Mouse (Mus musculus): ENCODE data around the gene Ephx4.
"Not testable (repeated sequence)": the region's sequence is repeated elsewhere in the genome, so short reads cannot be mapped to it uniquely, and the experiment has no call there.

Gene Ephx4

GRCm38 (mm10) chr5:107402436-107402835 is at the start of gene Ephx4:
Gene Ephx4 (plus strand): TSS chr5:107402736.
- DNase-seq (ENCODE audit: low read depth, low spot score) = no peak

- no peak for DNase-seq (ENCODE audit: low read depth, low spot score)
Observed at GRCm38 (mm10) chr5:107353981-107354380, 48.6 kb upstream of the Ephx4 start.

DNA sequence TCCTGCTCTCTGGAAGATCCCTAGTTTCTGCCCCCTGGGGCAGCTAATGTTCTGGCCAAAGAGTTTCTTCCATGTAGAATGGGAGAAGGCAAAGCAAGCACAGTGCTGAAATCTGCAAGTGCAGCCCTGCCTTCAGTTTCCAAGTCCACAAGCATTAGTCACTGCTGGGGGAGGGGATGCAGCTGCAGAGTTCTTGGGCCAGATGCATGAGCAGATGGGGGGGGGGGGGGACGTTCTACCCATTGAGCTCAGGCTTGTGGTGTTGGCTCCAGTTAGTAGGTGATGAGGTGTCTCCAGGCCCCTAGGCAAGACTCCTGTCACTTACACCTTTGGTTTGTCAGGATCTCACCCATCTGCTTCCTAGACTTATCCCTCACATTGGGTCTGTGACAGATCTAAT is 46.7 kb upstream of the Ephx4 start:
- DNase-seq (ENCODE audit: low read depth, low spot score) = no peak

DNA sequence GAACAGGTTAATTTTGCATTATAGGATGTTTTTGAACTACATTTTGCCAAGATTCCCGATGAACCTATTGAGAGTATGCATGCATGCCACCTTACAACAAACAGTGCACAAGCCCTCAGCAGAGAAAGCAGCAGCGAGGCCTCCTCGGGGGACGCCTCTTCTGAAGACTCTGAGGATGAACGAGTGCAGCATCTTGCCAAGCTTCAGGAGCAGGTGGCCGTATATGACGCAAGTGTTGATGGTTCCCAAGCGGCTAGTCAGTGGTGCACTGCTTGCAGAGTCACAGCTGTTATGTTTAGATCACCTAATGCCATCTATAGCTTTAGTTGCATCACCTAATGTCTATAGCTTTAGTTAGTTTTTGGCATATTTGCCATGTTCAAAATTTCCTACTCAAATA is 44.8 kb upstream of the Ephx4 start:
- DNase-seq (ENCODE audit: low read depth, low spot score) = no peak

GRCm38 (mm10) chr5:107359395-107360053 is 43.0 kb upstream of the Ephx4 start:
- peak; percentile 80 for DNase-seq (ENCODE audit: low read depth, low spot score)

GRCm38 (mm10) chr5:107360054-107360730 is 42.3 kb upstream of the Ephx4 start:
- DNase-seq (ENCODE audit: low read depth, low spot score) = no peak

- no peak for DNase-seq (ENCODE audit: low read depth, low spot score)
Observed at GRCm38 (mm10) chr5:107370040-107370439, 32.5 kb upstream of the Ephx4 start.

DNA sequence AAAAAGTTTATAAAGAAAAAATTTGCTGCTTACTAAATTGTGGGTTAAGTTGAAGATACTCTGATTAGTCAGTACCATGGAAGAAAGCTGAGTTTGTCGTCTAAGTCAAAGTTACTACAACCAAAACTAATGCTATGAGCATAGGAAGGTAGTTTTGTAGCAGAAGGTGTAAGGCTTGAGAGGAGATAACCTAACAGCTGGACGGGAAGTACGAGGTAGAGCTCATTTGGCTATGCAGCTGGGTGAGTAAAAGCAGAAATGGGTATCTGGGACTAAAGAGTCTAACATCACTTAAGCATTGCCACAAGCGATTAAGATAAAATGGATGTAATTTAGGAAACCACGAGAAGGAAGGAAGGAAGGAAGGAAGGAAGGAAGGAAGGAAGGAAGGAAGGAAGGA is 31.2 kb upstream of the Ephx4 start:
- no peak for DNase-seq (ENCODE audit: low read depth, low spot score)

DNA sequence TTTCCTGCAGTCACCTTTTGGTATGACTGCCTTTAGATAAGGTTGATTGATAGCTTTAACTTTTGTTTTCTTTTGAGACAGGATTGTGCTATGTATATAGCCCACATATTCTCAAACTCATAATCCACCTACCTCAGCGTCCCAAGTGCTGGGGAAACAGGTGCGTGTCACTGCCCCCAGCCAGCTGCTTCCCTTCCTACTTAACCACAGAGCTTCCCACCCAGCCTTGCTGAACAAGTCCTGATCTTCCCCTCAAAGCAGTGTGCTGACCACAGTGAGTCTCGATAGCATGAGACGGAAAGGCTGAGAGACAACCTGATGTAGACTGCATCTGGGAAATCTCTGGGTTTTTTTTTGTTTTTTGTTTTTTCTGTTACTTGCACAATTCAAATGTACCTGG is 29.3 kb upstream of the Ephx4 start:
- DNase-seq (ENCODE audit: low read depth, low spot score) = no peak

GRCm38 (mm10) chr5:107386448-107386847 is 16.1 kb upstream of the Ephx4 start:
- DNase-seq (ENCODE audit: low read depth, low spot score) = not testable (repeated sequence)

GRCm38 (mm10) chr5:107387788-107388187 is 14.7 kb upstream of the Ephx4 start:
- DNase-seq (ENCODE audit: low read depth, low spot score) = no peak

DNA sequence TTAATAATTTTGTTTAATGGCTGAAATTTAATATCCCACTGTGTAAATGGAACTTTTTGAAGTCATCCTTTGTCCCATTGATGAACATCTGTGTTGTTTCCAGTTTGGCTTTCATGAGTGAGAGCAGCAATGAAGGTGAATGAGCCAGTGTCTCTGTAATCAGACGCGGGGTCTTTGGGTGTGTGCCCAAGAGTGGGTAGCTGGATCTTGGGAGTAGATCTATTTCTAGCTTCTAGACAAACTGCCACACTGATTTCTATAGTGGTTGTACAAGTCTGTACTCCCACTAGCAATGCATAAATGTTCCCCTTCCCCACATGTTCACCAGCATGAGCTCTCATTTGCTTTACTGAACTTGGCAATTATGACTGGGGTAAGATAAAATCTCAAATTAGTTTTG is 13.2 kb upstream of the Ephx4 start:
- no peak for DNase-seq (ENCODE audit: low read depth, low spot score)

DNA sequence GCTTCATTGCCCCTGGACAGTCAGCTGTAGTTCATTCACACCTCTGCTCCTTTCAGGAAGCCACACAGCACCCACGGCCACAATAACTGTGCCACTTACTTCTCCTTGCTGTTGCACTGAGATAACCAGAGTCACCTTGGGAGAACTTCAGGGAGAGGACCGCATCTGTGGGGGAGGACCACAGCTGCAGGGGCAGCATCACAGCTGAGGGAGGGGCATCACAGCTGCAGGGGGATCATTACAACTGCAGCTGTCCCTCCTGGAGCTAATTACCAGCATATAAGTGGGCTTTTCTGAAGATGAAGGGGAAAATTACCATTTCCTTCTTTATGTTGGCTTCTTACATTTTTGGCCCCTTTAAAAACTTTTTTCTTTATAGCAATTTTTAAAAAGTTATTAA is 8.1 kb upstream of the Ephx4 start:
- DNase-seq (ENCODE audit: low read depth, low spot score) = no peak

DNA sequence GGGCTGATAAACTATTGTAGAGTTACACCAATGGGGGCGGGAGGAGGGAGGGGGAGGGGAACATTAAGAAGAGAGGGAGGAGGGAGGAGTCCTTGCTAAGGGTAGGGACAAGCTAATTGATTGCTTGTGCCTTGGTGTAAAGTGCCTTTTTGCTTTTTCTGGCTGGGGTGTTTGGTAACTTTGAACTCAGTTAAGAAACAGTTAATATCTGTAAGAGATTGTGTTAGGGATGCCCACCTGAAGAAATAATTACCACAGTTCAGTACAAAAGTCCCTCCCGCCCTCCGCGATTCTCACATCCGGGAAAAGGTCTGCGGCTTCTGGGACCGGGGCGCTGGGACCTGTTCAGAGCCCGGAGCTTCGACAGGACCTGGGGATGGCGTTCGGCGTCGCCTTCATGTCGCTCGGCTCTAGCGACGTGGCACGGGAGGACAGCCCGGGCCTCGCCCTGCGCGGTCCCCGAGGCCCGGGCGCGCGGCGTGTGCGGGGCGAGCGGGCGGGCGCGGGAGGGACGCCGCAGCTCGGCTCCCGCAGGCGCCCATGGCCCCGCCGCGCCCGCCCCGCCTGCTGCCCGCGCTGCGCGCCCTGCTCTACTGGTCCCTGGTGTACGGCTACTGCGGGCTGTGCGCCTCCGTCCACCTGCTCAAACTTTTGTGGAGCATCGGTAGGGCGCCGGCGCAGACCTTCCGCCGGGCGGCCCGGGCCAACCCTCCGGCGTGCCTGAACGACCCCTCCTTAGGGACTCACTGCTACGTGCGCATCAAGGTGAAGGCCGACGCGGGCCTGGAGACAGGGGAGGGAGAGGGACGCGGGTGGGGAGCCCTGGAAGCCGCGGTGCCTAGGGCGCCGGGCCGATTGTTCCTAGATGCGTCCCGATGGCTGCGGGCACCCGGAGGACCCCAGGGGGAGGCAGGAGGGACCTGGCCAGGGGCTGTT is 743 bp downstream of the Ephx4 start:
- no peak for DNase-seq (ENCODE audit: low read depth, low spot score)

DNA sequence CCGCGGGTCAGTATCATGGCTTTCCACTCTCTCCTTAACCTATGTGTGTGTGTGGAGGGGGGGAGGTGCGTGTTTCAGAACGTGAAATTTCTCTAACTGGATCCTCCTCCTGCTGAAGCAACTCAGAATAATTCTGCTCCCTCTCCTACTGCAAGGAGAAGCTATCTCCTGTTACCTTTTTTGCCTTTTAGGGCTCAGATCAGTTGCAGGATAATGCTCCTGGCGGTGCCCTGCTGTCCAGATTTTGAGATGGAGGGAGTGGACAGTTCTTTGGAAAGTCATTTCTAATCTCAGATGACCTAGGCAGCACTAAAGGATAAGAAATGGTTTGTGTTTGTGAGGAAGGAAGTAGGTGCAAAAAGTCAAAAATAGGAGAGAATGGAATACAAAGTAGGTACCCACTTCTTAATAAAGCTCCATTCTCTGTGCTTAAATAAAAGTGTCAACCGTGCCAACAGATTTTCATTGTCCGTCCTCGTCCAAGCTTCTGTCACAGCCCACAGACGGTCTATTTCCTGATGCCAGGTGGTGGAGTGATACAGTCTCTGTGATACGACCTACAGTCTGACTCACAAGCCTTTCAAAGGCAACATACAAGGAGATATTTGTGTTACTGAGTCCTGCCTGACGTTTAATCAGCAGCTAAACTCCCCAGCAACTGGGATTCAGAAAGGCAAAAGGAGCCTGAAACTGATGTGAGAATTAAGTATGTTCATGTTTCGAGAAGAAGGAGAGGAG is 1.6 kb downstream of the Ephx4 start:
- peak; percentile 88 for DNase-seq (ENCODE audit: low read depth, low spot score)

DNA sequence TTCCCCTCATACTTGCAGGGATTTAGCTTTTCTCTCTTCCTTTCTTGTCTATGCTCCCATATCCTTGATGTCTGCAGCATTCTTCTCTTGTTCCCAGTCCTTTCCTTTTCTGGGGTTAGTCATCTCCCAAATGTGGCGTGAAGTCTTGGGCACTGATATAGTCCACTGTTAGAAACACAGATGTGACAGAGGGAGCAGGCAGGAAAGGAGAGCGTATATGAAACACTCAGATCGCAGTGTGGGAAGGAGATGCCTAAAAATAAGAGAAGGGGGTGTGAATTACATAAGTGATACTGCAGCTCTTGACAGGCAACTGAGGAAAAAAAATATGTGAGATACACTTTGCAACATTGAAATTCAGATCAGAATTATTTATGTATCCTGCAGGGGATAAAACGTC is 2.8 kb downstream of the Ephx4 start:
- DNase-seq (ENCODE audit: low read depth, low spot score) = peak; percentile 95

GRCm38 (mm10) chr5:107410305-107410704 is 7.8 kb downstream of the Ephx4 start:
- DNase-seq (ENCODE audit: low read depth, low spot score) = no peak

DNA sequence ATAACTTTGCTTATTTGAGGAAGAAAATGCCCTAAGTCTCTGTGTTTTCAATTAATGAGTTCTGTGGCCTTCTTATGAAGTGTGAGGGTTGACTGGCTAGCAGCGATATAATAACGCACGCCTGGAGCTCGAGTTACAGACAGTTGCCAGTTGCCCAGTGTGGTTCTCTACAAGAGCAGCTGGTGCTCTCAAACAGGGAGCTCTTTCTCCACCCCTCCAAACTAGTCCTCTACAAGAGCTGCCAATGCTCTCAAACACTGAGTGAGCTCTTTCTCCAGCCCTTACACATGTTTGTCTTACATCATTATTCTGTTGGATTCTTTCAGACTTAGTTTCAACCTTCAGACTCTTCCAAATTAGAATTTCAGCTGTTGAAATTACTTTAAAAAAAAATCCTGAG is 8.8 kb downstream of the Ephx4 start:
- DNase-seq (ENCODE audit: low read depth, low spot score) = no peak

GRCm38 (mm10) chr5:107412285-107412684 is 9.7 kb downstream of the Ephx4 start:
- no peak for DNase-seq (ENCODE audit: low read depth, low spot score)

GRCm38 (mm10) chr5:107415098-107415497 is 12.6 kb downstream of the Ephx4 start:
- DNase-seq (ENCODE audit: low read depth, low spot score) = peak; percentile 77

DNA sequence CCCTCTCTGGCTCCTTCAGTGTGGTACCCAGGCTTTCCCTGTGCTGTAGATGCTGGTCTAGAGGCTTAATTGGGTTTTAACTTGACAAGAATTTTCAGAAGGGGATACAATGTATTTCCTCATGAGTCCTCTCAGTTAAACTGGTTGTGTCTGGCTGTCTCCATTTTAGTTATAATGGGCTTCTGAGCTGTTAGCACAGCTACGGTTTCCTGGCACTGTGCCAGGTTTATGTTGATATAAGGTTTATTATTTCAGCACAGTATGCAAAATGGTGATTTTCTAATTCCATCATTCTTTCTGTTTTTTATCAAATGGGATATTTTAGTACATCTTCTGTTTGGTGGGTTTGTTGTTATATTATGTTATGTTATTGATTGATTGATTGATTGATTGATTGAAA is 19.1 kb downstream of the Ephx4 start:
- DNase-seq (ENCODE audit: low read depth, low spot score) = no peak

GRCm38 (mm10) chr5:107431249-107431648 is 28.7 kb downstream of the Ephx4 start, which contains the start of gene Lpcat2b:
Gene Lpcat2b (plus strand): TSS chr5:107431549.
- no peak for DNase-seq (ENCODE audit: low read depth, low spot score)

All from telencephalon, adult 2 months (tissue).